8 mouse cellular contexts compared by ENCODE assay signal in the genomic region with DNA sequence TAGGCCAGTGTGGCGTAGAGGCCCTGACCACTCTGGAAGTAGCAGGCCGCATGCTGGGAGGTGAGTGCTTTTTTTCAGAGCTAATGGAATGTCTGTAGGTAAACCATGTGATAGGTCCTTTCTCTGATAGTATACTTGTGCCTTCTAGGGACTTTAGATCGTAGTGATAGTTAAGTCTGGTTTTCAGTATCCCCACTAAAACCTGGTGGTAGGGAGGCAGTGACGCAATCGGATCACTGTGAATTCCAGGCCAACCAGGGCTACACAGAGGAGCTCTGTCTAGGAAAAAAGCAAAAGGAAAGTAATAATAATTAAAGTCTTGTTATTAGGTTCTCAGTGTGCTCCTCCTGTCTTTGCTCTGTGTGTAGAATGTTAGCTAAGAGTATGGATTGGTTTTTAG. TPM values are rescaled to one million over a fixed set of nuclear protein-coding genes. Genes with fewer than 3 reads are reported as not detected.
A peak's percentile ranks its signal among the peaks of the same experiment; 100 is the strongest.
DNase-seq lines count a peak whose midpoint lies in the region; ATAC-seq and TF ChIP-seq lines count a peak whose summit lies in the region.

No protein-coding gene starts in this region.

- H3K9me3 ChIP-seq in embryonic facial prominence, embryonic 12.5 days, result no peaks in the 10 kb centered on the region
- no peaks in the 10 kb centered on the region for H3K9me3 ChIP-seq in intestine, embryonic 15.5 days
- H3K9me3 ChIP-seq in neural tube, embryonic 14.5 days (ENCODE audit: control insufficient read depth, low read length), result no peaks in the 10 kb centered on the region

- H3K27ac ChIP-seq in embryonic facial prominence, embryonic 12.5 days, result peak overlapping the region; percentile 80
- peak overlapping the region; percentile 56 for H3K27ac ChIP-seq in intestine, embryonic 15.5 days
- no peak overlapping the region for H3K27ac ChIP-seq in neural tube, embryonic 14.5 days (ENCODE audit: low read depth, low read length)

- peak overlapping the region; percentile 96 for H3K4me3 ChIP-seq in lung, adult 2 months (replicated peaks; ENCODE audit: extremely low read depth, low read depth, low read length)
- peak overlapping the region; percentile 86 for H3K4me3 ChIP-seq in embryonic facial prominence, embryonic 12.5 days
- H3K4me3 ChIP-seq in intestine, embryonic 15.5 days (replicated peaks), result peak overlapping the region; percentile 67
- H3K4me3 ChIP-seq in neural tube, embryonic 14.5 days (ENCODE audit: low read depth, low read length), result peak overlapping the region; percentile 78

- WGBS in lung, adult 2 months, result 28% methylated on average over 5 of the region's 5 CpGs
- 40% methylated on average over 5 of the region's 5 CpGs for WGBS in embryonic facial prominence, embryonic 12.5 days
- 32% methylated on average over 5 of the region's 5 CpGs for WGBS in intestine, embryonic 15.5 days
- 35% methylated on average over 5 of the region's 5 CpGs for WGBS in neural tube, embryonic 14.5 days

- H3K4me1 ChIP-seq in lung, adult 2 months (ENCODE audit: control insufficient read depth, insufficient read depth, low read length), result peaks cover 19% of the 10 kb centered on the region
- peaks cover 33% of the 10 kb centered on the region for H3K4me1 ChIP-seq in embryonic facial prominence, embryonic 12.5 days
- peaks cover 20% of the 10 kb centered on the region for H3K4me1 ChIP-seq in intestine, embryonic 15.5 days (replicated peaks)
- peaks cover 26% of the 10 kb centered on the region for H3K4me1 ChIP-seq in neural tube, embryonic 14.5 days (ENCODE audit: control insufficient read depth, insufficient read depth, low read length)

- ATAC-seq in embryonic facial prominence, embryonic 12.5 days (ENCODE audit: insufficient number of reproducible peaks, insufficient read depth, low FRiP score, low TSS enrichment), result no peak
- no peak for ATAC-seq in intestine, embryonic 15.5 days
- ATAC-seq in neural tube, embryonic 14.5 days (ENCODE audit: low read depth), result no peak
- ATAC-seq in megakaryocyte-erythroid progenitor cell, adult 5-6 weeks (replicated peaks; ENCODE audit: low FRiP score, low TSS enrichment, poor library complexity, severe bottlenecking), result no peak

- no peak for TF ChIP-seq POLR2A in lung, adult 2 months (IDR thresholded peaks at IDR 0.05; ENCODE audit: borderline replicate concordance, extremely low read depth, low read depth, low read length)

- peaks cover 38% of the 10 kb centered on the region for H3K36me3 ChIP-seq in embryonic facial prominence, embryonic 12.5 days
- peaks cover 20% of the 10 kb centered on the region; the same call in 1 of the 2 replicates for H3K36me3 ChIP-seq in intestine, embryonic 15.5 days
- H3K36me3 ChIP-seq in neural tube, embryonic 14.5 days (ENCODE audit: control insufficient read depth, insufficient read depth, low read length), result peaks cover 16% of the 10 kb centered on the region

- H3K27me3 ChIP-seq in embryonic facial prominence, embryonic 12.5 days, result no peaks in the 10 kb centered on the region
- H3K27me3 ChIP-seq in intestine, embryonic 15.5 days (replicated peaks), result no peaks in the 10 kb centered on the region
- no peaks in the 10 kb centered on the region for H3K27me3 ChIP-seq in neural tube, embryonic 14.5 days (ENCODE audit: control insufficient read depth, insufficient read depth, low read length)

- no peak for DNase-seq in lung, adult 2 months
- DNase-seq in lung, postnatal 25 days (ENCODE audit: low spot score), result no peak
- no peak for DNase-seq in thymus, postnatal 4 days
- DNase-seq in frontal cortex, postnatal 14 days (ENCODE audit: low spot score in 2 of 2), result no peak

- H3K9ac ChIP-seq in embryonic facial prominence, embryonic 12.5 days, result peak overlapping the region; percentile 92
- H3K9ac ChIP-seq in intestine, embryonic 15.5 days, result peak overlapping the region; percentile 77
- H3K9ac ChIP-seq in neural tube, embryonic 14.5 days (replicated peaks; ENCODE audit: low read depth, low read length), result peak overlapping the region; percentile 79

- TF ChIP-seq CTCF in lung, adult 2 months (IDR thresholded peaks at IDR 0.05; ENCODE audit: insufficient read depth, low read length), result no peak

- peak overlapping the region; percentile 86 for H3K4me2 ChIP-seq in embryonic facial prominence, embryonic 12.5 days (replicated peaks)
- peak overlapping the region; percentile 70 for H3K4me2 ChIP-seq in intestine, embryonic 15.5 days (replicated peaks)
- H3K4me2 ChIP-seq in neural tube, embryonic 14.5 days (ENCODE audit: low read depth, low read length), result peak overlapping the region; percentile 83

RNA-seq across cellular contexts. Expression of a gene that starts 0.9 kb away (rescaled TPM):
- polyA plus RNA-seq in lung, adult 2 months (2012; rRNA removed), result 896 and 1,315 TPM in 2 replicates
- 703 and 704 TPM in 2 replicates for polyA plus RNA-seq in embryonic facial prominence, embryonic 12.5 days (2016; fragmentation: Nextera tagmentation; extraction: Ambion mirVana)
- polyA plus RNA-seq in intestine, embryonic 15.5 days (2015; fragmentation: Nextera tagmentation; extraction: Ambion mirVana), result 876 and 881 TPM in 2 replicates
- polyA plus RNA-seq in neural tube, embryonic 14.5 days (2014; fragmentation: Nextera tagmentation; extraction: Ambion mirVana), result 538 and 563 TPM in 2 replicates
- 2,866 and 2,996 TPM in 2 replicates for total RNA-seq in megakaryocyte-erythroid progenitor cell, adult 5-6 weeks (2014; fragmentation: Nextera tagmentation)
- total RNA-seq in megakaryocyte-erythroid progenitor cell, adult 5-6 weeks (2017), result 1,307 and 1,586 TPM in 2 replicates

RNA-seq across cellular contexts. Expression of a gene that starts 0.9 kb away (rescaled TPM):
- polyA plus RNA-seq in lung, adult 2 months (2012; rRNA removed), result 10.8 and 13.7 TPM in 2 replicates
- 79.3 and 79.4 TPM in 2 replicates for polyA plus RNA-seq in embryonic facial prominence, embryonic 12.5 days (2016; fragmentation: Nextera tagmentation; extraction: Ambion mirVana)
- polyA plus RNA-seq in intestine, embryonic 15.5 days (2015; fragmentation: Nextera tagmentation; extraction: Ambion mirVana), result 72.7 and 78.4 TPM in 2 replicates
- polyA plus RNA-seq in neural tube, embryonic 14.5 days (2014; fragmentation: Nextera tagmentation; extraction: Ambion mirVana), result 63.2 and 65.5 TPM in 2 replicates
- total RNA-seq in megakaryocyte-erythroid progenitor cell, adult 5-6 weeks (2014; fragmentation: Nextera tagmentation), result 54.4 and 64.1 TPM in 2 replicates
- total RNA-seq in megakaryocyte-erythroid progenitor cell, adult 5-6 weeks (2017), result 33.6 and 41.0 TPM in 2 replicates

RNA-seq across cellular contexts. Expression of a gene that starts 2.5 kb away (rescaled TPM):
- 47.0 and 54.7 TPM in 2 replicates for polyA plus RNA-seq in lung, adult 2 months (2012; rRNA removed)
- 38.1 and 39.3 TPM in 2 replicates for polyA plus RNA-seq in embryonic facial prominence, embryonic 12.5 days (2016; fragmentation: Nextera tagmentation; extraction: Ambion mirVana)
- 30.1 and 31.9 TPM in 2 replicates for polyA plus RNA-seq in intestine, embryonic 15.5 days (2015; fragmentation: Nextera tagmentation; extraction: Ambion mirVana)
- 34.3 and 34.8 TPM in 2 replicates for polyA plus RNA-seq in neural tube, embryonic 14.5 days (2014; fragmentation: Nextera tagmentation; extraction: Ambion mirVana)
- total RNA-seq in megakaryocyte-erythroid progenitor cell, adult 5-6 weeks (2014; fragmentation: Nextera tagmentation), result 11.5 and 16.7 TPM in 2 replicates
- 10.7 and 11.2 TPM in 2 replicates for total RNA-seq in megakaryocyte-erythroid progenitor cell, adult 5-6 weeks (2017)

RNA-seq across cellular contexts. Expression of a gene that starts 9.7 kb away (rescaled TPM):
- polyA plus RNA-seq in lung, adult 2 months (2012; rRNA removed), result 34.6 and 36.5 TPM in 2 replicates
- polyA plus RNA-seq in embryonic facial prominence, embryonic 12.5 days (2016; fragmentation: Nextera tagmentation; extraction: Ambion mirVana), result 31.9 and 33.2 TPM in 2 replicates
- 34.8 and 34.9 TPM in 2 replicates for polyA plus RNA-seq in intestine, embryonic 15.5 days (2015; fragmentation: Nextera tagmentation; extraction: Ambion mirVana)
- polyA plus RNA-seq in neural tube, embryonic 14.5 days (2014; fragmentation: Nextera tagmentation; extraction: Ambion mirVana), result 53.4 and 63.7 TPM in 2 replicates
- total RNA-seq in megakaryocyte-erythroid progenitor cell, adult 5-6 weeks (2014; fragmentation: Nextera tagmentation), result 13.7 and 14.7 TPM in 2 replicates
- 3.6 and 4.8 TPM in 2 replicates for total RNA-seq in megakaryocyte-erythroid progenitor cell, adult 5-6 weeks (2017)

RNA-seq across cellular contexts. Expression of a gene that starts 12.1 kb away (rescaled TPM):
- 41.1 and 47.1 TPM in 2 replicates for polyA plus RNA-seq in lung, adult 2 months (2012; rRNA removed)
- 26.4 and 29.8 TPM in 2 replicates for polyA plus RNA-seq in embryonic facial prominence, embryonic 12.5 days (2016; fragmentation: Nextera tagmentation; extraction: Ambion mirVana)
- 24.2 and 27.4 TPM in 2 replicates for polyA plus RNA-seq in intestine, embryonic 15.5 days (2015; fragmentation: Nextera tagmentation; extraction: Ambion mirVana)
- 29.3 and 35.3 TPM in 2 replicates for polyA plus RNA-seq in neural tube, embryonic 14.5 days (2014; fragmentation: Nextera tagmentation; extraction: Ambion mirVana)
- 31.2 and 52.3 TPM in 2 replicates for total RNA-seq in megakaryocyte-erythroid progenitor cell, adult 5-6 weeks (2014; fragmentation: Nextera tagmentation)
- 5.8 and 7.5 TPM in 2 replicates for total RNA-seq in megakaryocyte-erythroid progenitor cell, adult 5-6 weeks (2017)
